Mouse (Mus musculus) MEL (cell line): ENCODE results near the gene Slc35f6. TPM values are rescaled to one million over a fixed set of nuclear protein-coding genes. Genes with fewer than 3 reads are reported as not detected.

Experiments
- DNase-seq: peaks from one replicate; pipeline ENCODE4 v3.0.0; 2011; ENCODE audit warnings: low read depth, low spot score
- H3K27ac ChIP-seq: 2 replicates; pipeline ENCODE4 v1.5.1; 2012; ENCODE audit warnings: low read depth, mild to moderate bottlenecking, control low read depth, low read length, moderate library complexity; ENCODE audit not compliant: control insufficient read depth
- H3K27me3 ChIP-seq, 2 experiments: fragments of 150-350 bp in 1 of 2; sonication (generic) in 1 of 2; 2 replicates each; pipeline ENCODE4 v1.6.1; 2012; ENCODE audit warnings: low read length in 2 of 2, mild to moderate bottlenecking in 2 of 2, improper control_type of control experiment in 1 of 2, moderate library complexity in 1 of 2; ENCODE audit not compliant: insufficient read depth in 2 of 2, control insufficient read depth in 1 of 2
- H3K36me3 ChIP-seq, 2 experiments: 2 replicates each; pipeline ENCODE4 v1.6.1; 2012 to 2014; ENCODE audit warnings: low read length in 2 of 2, improper control_type of control experiment in 1 of 2, inconsistent platforms in 1 of 2, mild to moderate bottlenecking in 1 of 2; ENCODE audit not compliant: insufficient read depth in 2 of 2, control insufficient read depth in 1 of 2
- H3K4me1 ChIP-seq, 2 experiments: fragments of 150-350 bp in 1 of 2; sonication (generic) in 1 of 2; 2 replicates each; pipeline ENCODE4 v1.6.1; 2012; ENCODE audit warnings: low read length in 2 of 2, improper control_type of control experiment in 1 of 2, mild to moderate bottlenecking in 1 of 2; ENCODE audit not compliant: insufficient read depth in 2 of 2, control insufficient read depth in 1 of 2
- H3K4me3 ChIP-seq, 2 experiments: fragments of 150-350 bp in 1 of 2; sonication (generic) in 1 of 2; 2 replicates each; pipeline ENCODE4 v1.5.1; 2012; ENCODE audit warnings: low read depth in 2 of 2, low read length in 2 of 2, mild to moderate bottlenecking in 2 of 2, moderate library complexity in 2 of 2, control low read depth in 1 of 2, improper control_type of control experiment in 1 of 2; ENCODE audit not compliant: control insufficient read depth in 1 of 2, insufficient read depth in 1 of 2
- H3K79me2 ChIP-seq: 2 replicates; pipeline ENCODE4 v1.6.1; 2012; ENCODE audit warnings: mild to moderate bottlenecking, low read length, moderate library complexity; ENCODE audit not compliant: control insufficient read depth, poor library complexity, insufficient read depth
- H3K9ac ChIP-seq: 2 replicates; pipeline ENCODE4 v1.6.1; 2012; ENCODE audit warnings: low read depth, mild to moderate bottlenecking, control low read depth, low read length, moderate library complexity; ENCODE audit not compliant: control insufficient read depth, poor library complexity, severe bottlenecking
- H3K9me3 ChIP-seq: fragments of 150-350 bp; sonication (generic); replicated peaks from 2 replicates; pipeline ENCODE4 v1.6.1; 2012; ENCODE audit warnings: mild to moderate bottlenecking, low read length, improper control_type of control experiment, moderate library complexity; ENCODE audit not compliant: insufficient read depth
- CHD1 ChIP-seq: IDR thresholded peaks from 2 replicates; pipeline ENCODE4 v1.6.1; 2012; ENCODE audit warnings: low read depth, mild to moderate bottlenecking, inconsistent platforms, low read length, improper control_type of control experiment
- CHD2 ChIP-seq: IDR thresholded peaks from 2 replicates; pipeline ENCODE4 v1.6.1; 2011; ENCODE audit warnings: low read length, improper control_type of control experiment
- CTCF ChIP-seq, 3 experiments: IDR thresholded peaks in 2 of 3; conservative IDR thresholded peaks in 1 of 3; 2 replicates each; pipeline ENCODE4 v1.5.1; 2011 to 2012; ENCODE audit warnings: low read length in 3 of 3, low read depth in 2 of 3, mild to moderate bottlenecking in 2 of 3, improper control_type of control experiment in 1 of 3, inconsistent platforms in 1 of 3, mixed read lengths in 1 of 3, moderate library complexity in 1 of 3; ENCODE audit not compliant: control insufficient read depth in 1 of 3, insufficient read depth in 1 of 3, poor library complexity in 1 of 3, severe bottlenecking in 1 of 3
- E2F4 ChIP-seq: IDR thresholded peaks from 2 replicates; pipeline ENCODE4 v1.6.1; 2011; ENCODE audit warnings: low read depth, low read length, improper control_type of control experiment, borderline replicate concordance
- ELF1 ChIP-seq: IDR thresholded peaks from 2 replicates; pipeline ENCODE4 v1.6.1; 2014; ENCODE audit warnings: low read depth, mild to moderate bottlenecking, inconsistent platforms, low read length, improper control_type of control experiment, moderate library complexity
- EP300 ChIP-seq, 2 experiments: IDR thresholded peaks; 2 replicates each; pipeline ENCODE4 v1.6.1; 2011; ENCODE audit warnings: improper control_type of control experiment in 2 of 2, low read length in 2 of 2, low read depth in 1 of 2, mild to moderate bottlenecking in 1 of 2
- ETS1 ChIP-seq: IDR thresholded peaks from 2 replicates; pipeline ENCODE4 v1.6.1; 2012; ENCODE audit warnings: low read depth, mild to moderate bottlenecking, inconsistent platforms, low read length, improper control_type of control experiment, moderate library complexity
- GABPA ChIP-seq: IDR thresholded peaks from 2 replicates; pipeline ENCODE4 v1.6.1; 2012; ENCODE audit warnings: low read depth, mild to moderate bottlenecking, inconsistent platforms, low read length, improper control_type of control experiment, moderate library complexity
- GATA1 ChIP-seq: IDR thresholded peaks from 2 replicates; pipeline ENCODE4 v1.6.1; 2011; ENCODE audit warnings: low read depth, low read length, improper control_type of control experiment
- HCFC1 ChIP-seq: IDR thresholded peaks from 2 replicates; pipeline ENCODE4 v1.6.1; 2012; ENCODE audit warnings: low read depth, mild to moderate bottlenecking, inconsistent platforms, low read length, improper control_type of control experiment, moderate library complexity
- JUND ChIP-seq: IDR thresholded peaks from 2 replicates; pipeline ENCODE4 v1.6.1; 2011; ENCODE audit warnings: low read depth, mild to moderate bottlenecking, improper control_type of control experiment, low read length
- MAFK ChIP-seq: IDR thresholded peaks from 2 replicates; pipeline ENCODE4 v1.6.1; 2011; ENCODE audit warnings: low read depth, mild to moderate bottlenecking, low read length, improper control_type of control experiment, borderline replicate concordance
- MEF2A ChIP-seq: IDR thresholded peaks from 2 replicates; pipeline ENCODE4 v1.6.1; 2014; ENCODE audit warnings: low read depth, mild to moderate bottlenecking, inconsistent platforms, low read length, improper control_type of control experiment; ENCODE audit not compliant: poor library complexity, insufficient replicate concordance, severe bottlenecking; ENCODE audit errors: extremely low read depth
- MYB ChIP-seq: IDR thresholded peaks from 2 replicates; pipeline ENCODE4 v1.6.1; 2011; ENCODE audit warnings: mild to moderate bottlenecking, low read depth, low read length, improper control_type of control experiment
- NELFE ChIP-seq: IDR thresholded peaks from 2 replicates; pipeline ENCODE4 v1.6.1; 2011; ENCODE audit warnings: low read depth, low read length, improper control_type of control experiment
- POLR2AphosphoS2 ChIP-seq: IDR thresholded peaks from 2 replicates; pipeline ENCODE4 v1.6.1; 2011; ENCODE audit warnings: low read length, improper control_type of control experiment
- POLR2AphosphoS5 ChIP-seq: IDR thresholded peaks from 2 replicates; pipeline ENCODE4 v1.6.1; 2012; ENCODE audit warnings: low read depth, borderline replicate concordance, mild to moderate bottlenecking, inconsistent platforms, low read length, moderate library complexity, mixed read lengths
- RAD21 ChIP-seq: IDR thresholded peaks from 2 replicates; pipeline ENCODE4 v1.6.1; 2011; ENCODE audit warnings: mild to moderate bottlenecking, low read depth, low read length, improper control_type of control experiment
- SIN3A ChIP-seq: IDR thresholded peaks from 2 replicates; pipeline ENCODE4 v1.6.1; 2012; ENCODE audit warnings: low read length, improper control_type of control experiment, inconsistent platforms
- SMC3 ChIP-seq: IDR thresholded peaks from 2 replicates; pipeline ENCODE4 v1.6.1; 2011; ENCODE audit warnings: low read depth, low read length, improper control_type of control experiment
- TAL1 ChIP-seq: IDR thresholded peaks from 2 replicates; pipeline ENCODE4 v1.6.1; 2012; ENCODE audit warnings: mild to moderate bottlenecking, inconsistent platforms, low read length, moderate library complexity, mixed read lengths
- TBP ChIP-seq: IDR thresholded peaks from 2 replicates; pipeline ENCODE4 v1.8.0; 2011; ENCODE audit warnings: low read depth, low read length, improper control_type of control experiment
- TCF12 ChIP-seq: IDR thresholded peaks from 2 replicates; pipeline ENCODE4 v1.6.1; 2014; ENCODE audit warnings: low read depth, mild to moderate bottlenecking, inconsistent platforms, low read length, improper control_type of control experiment, moderate library complexity
- UBTF ChIP-seq: IDR thresholded peaks from 2 replicates; pipeline ENCODE4 v1.6.1; 2012; ENCODE audit warnings: low read depth, mild to moderate bottlenecking, inconsistent platforms, low read length, improper control_type of control experiment, moderate library complexity, borderline replicate concordance; ENCODE audit not compliant: insufficient read depth
- USF1 ChIP-seq: IDR thresholded peaks from 2 replicates; pipeline ENCODE4 v1.6.1; 2014; ENCODE audit warnings: low read depth, mild to moderate bottlenecking, inconsistent platforms, low read length, improper control_type of control experiment, moderate library complexity
- ZC3H11A ChIP-seq: IDR thresholded peaks from 2 replicates; pipeline ENCODE4 v1.6.1; 2012; ENCODE audit warnings: low read depth, mild to moderate bottlenecking, inconsistent platforms, low read length, improper control_type of control experiment
- ZKSCAN1 ChIP-seq: IDR thresholded peaks from 2 replicates; pipeline ENCODE4 v1.6.1; 2012; ENCODE audit warnings: low read depth, mild to moderate bottlenecking, inconsistent platforms, low read length, improper control_type of control experiment, moderate library complexity
- ZMIZ1 ChIP-seq: IDR thresholded peaks from 2 replicates; pipeline ENCODE4 v1.6.1; 2012; ENCODE audit warnings: low read depth, mild to moderate bottlenecking, inconsistent platforms, low read length, improper control_type of control experiment, moderate library complexity
- ZNF384 ChIP-seq: IDR thresholded peaks from 2 replicates; pipeline ENCODE4 v1.6.1; 2012; ENCODE audit warnings: low read depth, mild to moderate bottlenecking, inconsistent platforms, low read length, improper control_type of control experiment
- polyA plus RNA-seq, 2 experiments: library from polyadenylated mRNA; stranded (reverse) in 1 of 2; unstranded in 1 of 2; fragments of >175 nt in 1 of 2; fragments of >200 nt in 1 of 2; gene quantifications; 2 replicates each; pipeline versions ENCODE4 v1.2.1 to v1.2.4; 2012; ENCODE audit warnings: low replicate concordance in 2 of 2, low read depth in 1 of 2; ENCODE audit not compliant: insufficient read length in 2 of 2, insufficient read depth in 1 of 2, missing spikeins in 1 of 2
- total RNA-seq: library from RNA; depleted of rRNA; stranded (reverse); fragments of 300-350 nt; gene quantifications from 2 replicates; pipeline ENCODE4 v1.2.3, GENCODE M21; 2012

Gene Slc35f6
- total and polyA plus RNA-seq, 3 experiments, result 18.0 to 32.4 TPM; not detected in 1

GRCm38 (mm10) chr5:30606424-30607073 lies 41.2 kb upstream of the Slc35f6 start:
- no peak overlapping the region for H3K27ac ChIP-seq
- no peak for DNase-seq
- H3K4me3 ChIP-seq, result no peak overlapping the region

GRCm38 (mm10) chr5:30609094-30609493 lies 38.6 kb upstream of the Slc35f6 start:
- Histone ChIP-seq H3K27me3 (peaks cover 19 to 26% of the 10 kb centered on the region in 2 experiments), H3K36me3 (no peaks in the 10 kb centered on the region), H3K79me2 (no peaks in the 10 kb centered on the region), H3K4me3 (no peak overlapping the region), H3K9ac (no peak overlapping the region), H3K27ac (no peak overlapping the region), H3K4me1 (no peaks in the 10 kb centered on the region), H3K9me3 (no peaks in the 10 kb centered on the region)
- TF ChIP-seq NELFE (no peak), ZKSCAN1 (no peak), HCFC1 (no peak), USF1 (no peak), CHD2 (no peak), CHD1 (no peak), TCF12 (no peak), ZMIZ1 (no peak), SIN3A (no peak), MEF2A (no peak), MYB (no peak), CTCF (IDR thresholded peaks at IDR 0.05 in 2 of 3, conservative IDR thresholded peaks at IDR 0.05 in 1 of 3; ENCODE audit: control insufficient read depth in 1 of 3, insufficient read depth in 1 of 3, low read depth in 2 of 3, low read length in 3 of 3, poor library complexity in 1 of 3, severe bottlenecking in 1 of 3) (no peak), GABPA (no peak), E2F4 (no peak), ELF1 (no peak)
- no peak for DNase-seq

More at GRCm38 (mm10) chr5:30606424-30607073, 41.2 kb upstream of the Slc35f6 start:
- Histone ChIP-seq H3K9me3 (no peaks in the 10 kb centered on the region), H3K79me2 (no peaks in the 10 kb centered on the region)
- TF ChIP-seq CHD2 (no peak), TBP (no peak), EP300 (IDR thresholded peaks at IDR 0.05; ENCODE audit: low read depth in 1 of 2, low read length in 2 of 2) (no peak), GATA1 (no peak), ZC3H11A (no peak), ZNF384 (no peak), POLR2AphosphoS5 (no peak), ZKSCAN1 (no peak), JUND (no peak), RAD21 (no peak), UBTF (no peak), GABPA (no peak), ETS1 (no peak), CHD1 (no peak), SMC3 (no peak), SIN3A (no peak), POLR2AphosphoS2 (no peak), MAFK (no peak), TAL1 (no peak)
- TF ChIP-seq, all 39 proteins: peak for 0
- Histone ChIP-seq H3K36me3 (no peaks in the 10 kb centered on the region), H3K9ac (no peak overlapping the region), H3K4me1 (no peaks in the 10 kb centered on the region), H3K27me3 (peaks cover 18 to 33% of the 10 kb centered on the region in 2 experiments)
